Mouse (Mus musculus) forebrain, embryonic 12.5 days (tissue): ENCODE data around the gene Acot7. TPM values are rescaled to one million over a fixed set of nuclear protein-coding genes. Genes with fewer than 3 reads are reported as not detected.

ENCODE experiments used
- ATAC-seq: fragments of 200-750 bp; cut with Nextera tagmentation; 2 replicates; pipeline ENCODE4 v1.8.0; 2017; ENCODE audit warnings: moderate TSS enrichment; ENCODE audit not compliant: low FRiP score
- H3K27ac ChIP-seq: fragments of 300-500 bp; sonication (generic); 2 replicates; pipeline ENCODE4 v1.5.1; 2016; ENCODE audit warnings: mild to moderate bottlenecking
- H3K27me3 ChIP-seq: fragments of 300-500 bp; sonication (generic); 2 replicates; pipeline ENCODE4 v1.6.1; 2016; ENCODE audit warnings: mild to moderate bottlenecking
- H3K36me3 ChIP-seq: fragments of 300-500 bp; sonication (generic); replicated peaks from 2 replicates; pipeline ENCODE4 v1.6.1; 2016; ENCODE audit warnings: mild to moderate bottlenecking
- H3K4me1 ChIP-seq: fragments of 300-500 bp; sonication (generic); 2 replicates; pipeline ENCODE4 v1.6.1; 2016
- H3K4me2 ChIP-seq: fragments of 300-500 bp; sonication (generic); 2 replicates; pipeline ENCODE4 v1.6.1; 2016; ENCODE audit warnings: mild to moderate bottlenecking, moderate library complexity
- H3K4me3 ChIP-seq: fragments of 300-500 bp; sonication (generic); replicated peaks from 2 replicates; pipeline ENCODE4 v1.5.1; 2016; ENCODE audit warnings: mild to moderate bottlenecking
- H3K9ac ChIP-seq: fragments of 300-500 bp; sonication (generic); 2 replicates; pipeline ENCODE4 v1.6.1; 2016; ENCODE audit warnings: mild to moderate bottlenecking
- H3K9me3 ChIP-seq: fragments of 300-500 bp; sonication (generic); 2 replicates; pipeline ENCODE4 v1.6.1; 2016
- WGBS: fragments of 180-500 bp; shearing (Covaris S2); methylation state at CpG from one replicate; pipeline ENCODE4 v1.1.7; 2016; 5-methylcytosine and 5-hydroxymethylcytosine counted together
- polyA plus RNA-seq: library from polyadenylated mRNA; unstranded; fragments of >200 nt; fragmentation: Nextera tagmentation; extraction: Ambion mirVana; gene quantifications from 2 replicates; pipeline ENCODE4 v1.2.1, GENCODE M21; 2016

Gene Acot7
- polyA plus RNA-seq, 1 experiment from 2014 or later = 85.9 TPM

DNA sequence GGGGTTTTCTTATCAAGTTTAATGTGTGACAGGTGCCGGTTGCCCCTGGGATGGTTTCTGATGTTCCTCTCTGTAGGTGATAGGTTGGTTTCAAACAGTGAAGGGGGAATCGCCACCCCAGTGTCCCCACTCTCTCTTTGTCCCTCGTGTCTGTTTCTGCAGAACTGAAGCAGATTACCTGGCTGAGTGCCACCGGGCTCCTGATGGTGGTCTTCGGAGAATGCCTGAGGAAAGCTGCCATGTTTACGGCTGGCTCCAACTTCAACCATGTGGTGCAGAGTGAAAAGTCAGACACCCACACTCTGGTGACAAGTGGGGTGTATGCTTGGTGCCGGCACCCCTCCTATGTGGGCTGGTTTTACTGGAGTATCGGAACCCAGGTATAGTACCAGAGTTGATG is 122.4 kb downstream of the Acot7 start:
- H3K27me3 ChIP-seq = peaks cover 18% of the 10 kb centered on the region
- no peak for ATAC-seq
- no peaks in the 10 kb centered on the region for H3K9me3 ChIP-seq
- peaks cover 57% of the 10 kb centered on the region for H3K36me3 ChIP-seq
- H3K4me3 ChIP-seq = no peak overlapping the region
- 97% methylated on average over 8 of the region's 8 CpGs for WGBS
- no peak overlapping the region for H3K27ac ChIP-seq
- no peak overlapping the region for H3K9ac ChIP-seq
- no peak overlapping the region for H3K4me2 ChIP-seq
- H3K4me1 ChIP-seq = peaks cover 18% of the 10 kb centered on the region

DNA sequence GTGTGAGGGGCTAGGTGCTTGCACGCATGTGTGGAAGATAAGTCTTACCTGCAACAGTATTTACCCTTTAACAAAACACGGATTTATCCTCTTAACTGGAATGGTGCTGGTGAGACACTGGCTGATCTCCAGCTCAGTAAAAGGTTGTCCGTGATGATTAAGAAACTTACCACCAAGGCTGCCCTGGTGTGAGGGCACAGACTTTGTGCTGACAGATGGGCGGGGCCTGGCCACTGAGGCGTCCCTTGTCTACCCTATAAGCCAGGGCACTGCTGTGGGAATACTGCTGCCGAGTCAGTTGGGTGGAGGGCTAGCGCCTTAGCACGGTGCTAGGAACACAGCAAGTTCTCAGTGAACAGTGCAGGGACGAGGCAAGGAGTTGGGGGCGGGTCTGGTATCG is 124.1 kb downstream of the Acot7 start:
- ATAC-seq = no peak

DNA sequence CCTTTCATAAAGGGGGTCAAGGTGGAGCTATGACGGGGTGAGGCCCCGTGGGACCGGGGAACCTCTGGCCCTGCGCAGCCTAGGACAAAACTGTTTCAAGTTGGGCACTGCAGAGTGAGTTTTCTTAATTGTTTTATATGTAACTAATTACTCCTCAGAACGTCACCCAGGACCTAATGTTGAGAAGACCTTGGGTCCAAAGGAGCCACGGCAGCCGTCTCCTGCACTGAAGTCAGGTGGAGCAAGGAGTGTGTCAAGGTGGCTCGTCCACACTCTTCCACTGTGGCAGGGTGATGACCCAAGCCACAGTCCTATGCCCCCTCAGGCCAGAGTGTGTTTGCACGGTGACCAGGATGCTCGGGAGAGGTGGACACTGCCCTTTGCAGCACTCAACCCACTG is 125.2 kb downstream of the Acot7 start:
- 96% methylated on average over 10 of the region's 10 CpGs for WGBS
- Histone ChIP-seq H3K4me2 (no peak overlapping the region), H3K27ac (no peak overlapping the region), H3K27me3 (0 out of 2 replicates have a peak, but pooled peaks cover 6% of the 10 kb centered on the region), H3K4me1 (peaks cover 8% of the 10 kb centered on the region), H3K36me3 (peaks cover 57% of the 10 kb centered on the region), H3K4me3 (no peak overlapping the region), H3K9me3 (no peaks in the 10 kb centered on the region), H3K9ac (no peak overlapping the region)
- no peak for ATAC-seq

More for the DNA sequence above, 124.1 kb downstream of the Acot7 start:
- Histone ChIP-seq H3K4me2 (no peak overlapping the region), H3K27me3 (0 out of 2 replicates have a peak, but pooled peaks cover 6% of the 10 kb centered on the region), H3K36me3 (peaks cover 57% of the 10 kb centered on the region), H3K9me3 (no peaks in the 10 kb centered on the region), H3K4me3 (no peak overlapping the region), H3K4me1 (peaks cover 14% of the 10 kb centered on the region), H3K27ac (no peak overlapping the region), H3K9ac (no peak overlapping the region)
- WGBS = 71% methylated on average over 11 of the region's 11 CpGs

DNA sequence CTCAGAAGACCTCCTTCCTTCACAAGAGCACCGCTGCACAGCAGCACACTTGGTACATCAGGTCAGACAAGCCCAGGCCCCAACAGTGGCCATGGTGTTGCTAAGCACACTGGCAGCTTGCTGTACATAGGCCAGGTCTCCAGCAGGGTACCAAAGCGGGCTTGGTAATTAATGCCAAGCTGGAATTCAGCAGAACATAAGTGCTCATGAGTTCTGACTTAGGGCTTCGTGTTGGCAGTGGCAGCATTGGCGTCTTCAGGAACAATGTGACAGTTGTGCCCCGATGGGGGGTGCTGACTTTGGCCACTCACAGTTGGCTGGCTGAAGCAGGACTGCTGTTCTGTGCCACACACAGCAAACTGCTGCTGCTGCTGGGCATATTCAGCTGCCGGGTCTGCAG is 126.8 kb downstream of the Acot7 start:
- WGBS = 91% methylated on average over 6 of the region's 6 CpGs
- H3K27me3 ChIP-seq = peaks cover 8% of the 10 kb centered on the region
- H3K9me3 ChIP-seq = no peaks in the 10 kb centered on the region
- no peak overlapping the region for H3K4me3 ChIP-seq
- H3K4me1 ChIP-seq = no peaks in the 10 kb centered on the region
- H3K4me2 ChIP-seq = no peak overlapping the region
- H3K27ac ChIP-seq = no peak overlapping the region
- no peak overlapping the region for H3K9ac ChIP-seq
- H3K36me3 ChIP-seq = peaks cover 57% of the 10 kb centered on the region
- no peak for ATAC-seq

DNA sequence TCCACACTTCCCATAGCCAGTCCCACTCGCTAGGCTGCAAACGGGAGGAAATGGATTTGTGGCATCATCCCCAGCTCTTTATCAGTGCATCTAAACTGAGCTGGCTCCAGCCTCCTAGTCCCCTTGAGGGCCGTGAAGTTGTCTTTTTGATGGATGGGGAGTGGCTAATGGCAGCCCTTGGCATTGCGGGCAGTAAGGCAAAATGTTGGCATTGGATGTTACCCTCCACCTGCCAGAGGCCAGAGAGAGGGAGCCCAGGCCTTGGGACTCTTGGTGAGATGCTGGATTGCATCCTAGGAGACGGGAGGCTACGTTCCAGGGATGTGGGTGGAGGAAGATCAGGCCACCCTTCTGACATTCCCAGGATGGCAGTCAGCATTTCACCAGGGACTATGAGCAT is 128.1 kb downstream of the Acot7 start:
- Histone ChIP-seq H3K4me2 (no peak overlapping the region), H3K4me1 (no peaks in the 10 kb centered on the region), H3K9ac (no peak overlapping the region), H3K27me3 (peaks cover 22% of the 10 kb centered on the region), H3K36me3 (peaks cover 45% of the 10 kb centered on the region), H3K4me3 (no peak overlapping the region), H3K9me3 (no peaks in the 10 kb centered on the region), H3K27ac (no peak overlapping the region)
- WGBS = 90% methylated on average over 6 of the region's 6 CpGs
- ATAC-seq = no peak

DNA sequence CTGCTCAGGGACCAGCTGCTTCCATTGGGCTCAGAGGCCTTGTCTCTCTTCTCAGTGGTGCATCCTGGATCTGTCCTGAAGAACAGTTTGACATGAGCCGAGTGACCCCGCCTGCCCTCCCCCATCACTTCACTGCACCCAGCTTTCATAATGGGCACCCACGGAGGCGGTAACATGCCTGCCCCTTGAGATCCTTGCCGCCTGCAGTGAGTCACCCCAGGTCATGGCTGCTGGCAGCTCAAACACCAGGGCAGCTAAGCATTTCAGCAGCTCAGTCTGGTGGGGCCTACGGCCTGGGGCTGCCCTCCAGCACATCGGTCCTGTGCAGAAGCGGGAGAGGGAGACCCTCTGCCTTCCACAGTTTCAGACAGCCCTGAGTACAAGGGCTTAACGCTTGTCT is 129.6 kb downstream of the Acot7 start:
- Histone ChIP-seq H3K27ac (no peak overlapping the region), H3K36me3 (peaks cover 30% of the 10 kb centered on the region), H3K9ac (no peak overlapping the region), H3K4me2 (no peak overlapping the region), H3K4me3 (no peak overlapping the region), H3K4me1 (peaks cover 7% of the 10 kb centered on the region; the same call in 1 of the 2 replicates), H3K27me3 (peaks cover 37% of the 10 kb centered on the region), H3K9me3 (no peaks in the 10 kb centered on the region)
- WGBS = 76% methylated on average over 9 of the region's 9 CpGs
- no peak for ATAC-seq

DNA sequence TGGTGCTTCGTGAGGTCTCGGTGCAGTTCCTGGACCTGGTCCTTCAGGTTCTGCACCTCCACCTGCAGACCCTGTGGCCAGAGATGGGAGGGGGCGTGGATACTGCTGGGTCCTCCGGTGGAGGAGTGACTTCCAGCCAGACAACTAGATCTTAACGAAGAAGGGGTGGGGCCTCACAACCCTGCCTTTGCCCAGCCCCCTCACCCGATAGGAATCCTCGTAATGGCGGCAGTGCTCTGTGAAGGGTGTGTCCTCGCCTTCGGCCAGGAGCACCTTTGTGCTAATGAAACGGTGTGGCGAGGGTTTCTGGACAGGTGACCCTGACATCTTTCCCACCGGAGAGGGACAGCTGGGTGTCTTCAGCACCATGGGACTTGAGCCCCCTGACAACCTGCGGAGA is 134.3 kb downstream of the Acot7 start:
- WGBS = under 1% methylated on average over 14 of the region's 14 CpGs
- Histone ChIP-seq H3K9me3 (no peaks in the 10 kb centered on the region), H3K4me3 (no peak overlapping the region), H3K4me2 (peak overlapping the region; percentile 8; the same call in 1 of the 2 replicates), H3K4me1 (peaks cover 31% of the 10 kb centered on the region), H3K27ac (no peak overlapping the region), H3K36me3 (0 out of 2 replicates have a peak, but pooled peaks cover 5% of the 10 kb centered on the region), H3K27me3 (peaks cover 83% of the 10 kb centered on the region), H3K9ac (no peak overlapping the region)
- no peak for ATAC-seq

DNA sequence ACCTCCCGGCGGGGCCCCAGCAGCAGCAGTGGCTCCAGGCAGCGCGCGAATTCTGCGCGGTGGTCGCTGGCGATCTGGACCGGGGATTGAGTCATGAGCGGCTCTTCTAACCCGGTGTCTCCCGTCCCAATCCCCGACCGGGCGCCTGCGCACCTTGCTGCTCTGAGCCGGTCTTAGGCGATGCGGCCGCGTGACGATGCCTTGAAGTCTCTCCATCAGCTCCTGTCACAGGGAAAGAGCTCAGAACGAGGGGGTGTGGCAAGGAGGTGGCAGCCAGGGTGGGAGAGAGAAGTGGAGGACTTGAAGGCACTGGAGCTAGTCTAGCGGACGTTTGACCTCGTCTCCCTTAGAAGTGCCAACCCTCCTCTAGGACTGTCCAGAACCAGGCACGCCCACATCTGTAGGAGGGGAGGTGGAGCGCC is 135.3 kb downstream of the Acot7 start:
- no peaks in the 10 kb centered on the region for H3K9me3 ChIP-seq
- 0 out of 2 replicates have a peak, but pooled peaks cover 5% of the 10 kb centered on the region for H3K36me3 ChIP-seq
- H3K27ac ChIP-seq = no peak overlapping the region
- peaks cover 32% of the 10 kb centered on the region for H3K4me1 ChIP-seq
- peaks cover 94% of the 10 kb centered on the region for H3K27me3 ChIP-seq
- H3K9ac ChIP-seq = peak overlapping the region; percentile 45
- peak overlapping the region; percentile 54 for H3K4me2 ChIP-seq
- peak; percentile 49; the same call in 1 of the 2 replicates for ATAC-seq
- peak overlapping the region; percentile 32 for H3K4me3 ChIP-seq
- WGBS = under 1% methylated on average over 29 of the region's 29 CpGs

DNA sequence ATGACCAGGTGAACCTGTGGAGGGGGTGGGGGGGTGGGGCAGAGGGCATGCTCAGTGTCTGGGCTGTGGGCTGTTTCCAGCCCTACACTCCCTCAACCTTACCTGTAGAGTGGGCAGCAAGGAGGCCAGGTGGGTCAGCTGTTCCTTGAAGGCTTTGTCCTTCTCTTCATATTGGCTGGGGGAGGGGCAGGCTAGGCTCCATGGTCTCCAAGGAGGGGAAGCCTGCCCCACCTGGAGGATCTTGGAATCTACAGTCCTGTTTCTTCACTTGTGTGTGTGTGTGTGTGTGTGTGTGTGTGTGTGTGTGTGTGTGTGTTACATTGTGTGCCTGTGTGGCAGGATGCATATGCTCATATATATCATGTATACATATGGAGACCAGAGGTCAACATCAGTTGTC is 136.0 kb downstream of the Acot7 start:
- peaks cover 39% of the 10 kb centered on the region for H3K4me1 ChIP-seq
- H3K27me3 ChIP-seq = peaks cover 99% of the 10 kb centered on the region
- peak overlapping the region; percentile 54 for H3K4me2 ChIP-seq
- 0 out of 2 replicates have a peak overlapping the region, but pooled peaks have one; percentile 45 for H3K9ac ChIP-seq
- no peaks in the 10 kb centered on the region for H3K36me3 ChIP-seq
- H3K27ac ChIP-seq = no peak overlapping the region
- ATAC-seq = no peak
- H3K4me3 ChIP-seq = peak overlapping the region; percentile 32; the same call in 1 of the 2 replicates
- no peaks in the 10 kb centered on the region for H3K9me3 ChIP-seq

DNA sequence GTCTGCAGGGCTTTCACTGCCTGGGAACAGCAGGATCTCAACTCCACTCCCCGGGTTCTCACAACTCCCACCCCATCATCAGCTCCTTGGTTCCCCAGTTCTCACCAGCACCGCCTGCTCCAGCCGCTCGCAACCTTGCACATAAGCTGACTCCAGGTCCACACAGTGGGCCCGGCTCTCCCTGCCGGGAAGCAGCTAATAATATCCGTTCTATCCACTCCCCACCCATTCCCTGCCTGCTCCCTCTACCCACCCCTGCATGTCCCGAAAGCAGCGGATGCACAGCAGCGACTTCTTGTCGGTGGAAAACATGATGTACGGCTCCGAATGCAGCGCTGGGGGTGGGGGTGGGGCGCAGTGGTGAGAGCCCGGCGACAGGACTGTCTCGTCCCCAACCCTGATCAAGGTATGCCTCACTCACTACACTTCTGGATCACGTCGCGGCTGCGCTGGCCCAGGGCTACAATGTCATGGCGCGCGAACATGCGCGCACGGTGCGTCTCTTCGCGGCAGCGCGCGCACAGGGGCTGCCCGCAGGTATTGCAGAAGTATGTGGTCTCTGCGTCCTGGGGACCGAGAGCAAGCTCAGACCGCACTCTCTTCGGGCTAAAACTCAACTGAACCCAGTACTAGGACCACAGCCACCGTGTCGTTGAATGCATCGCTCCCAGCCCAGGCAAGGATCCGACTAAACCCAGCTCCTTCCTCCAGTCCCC is 137.7 kb downstream of the Acot7 start:
- Histone ChIP-seq H3K4me1 (peaks cover 39% of the 10 kb centered on the region), H3K36me3 (no peaks in the 10 kb centered on the region), H3K27ac (no peak overlapping the region), H3K9ac (no peak overlapping the region), H3K4me2 (peak overlapping the region; percentile 45), H3K9me3 (no peaks in the 10 kb centered on the region), H3K4me3 (peak overlapping the region; percentile 28), H3K27me3 (peaks cover 85% of the 10 kb centered on the region)
- 1% methylated on average over 43 of the region's 43 CpGs for WGBS
- no peak for ATAC-seq

DNA sequence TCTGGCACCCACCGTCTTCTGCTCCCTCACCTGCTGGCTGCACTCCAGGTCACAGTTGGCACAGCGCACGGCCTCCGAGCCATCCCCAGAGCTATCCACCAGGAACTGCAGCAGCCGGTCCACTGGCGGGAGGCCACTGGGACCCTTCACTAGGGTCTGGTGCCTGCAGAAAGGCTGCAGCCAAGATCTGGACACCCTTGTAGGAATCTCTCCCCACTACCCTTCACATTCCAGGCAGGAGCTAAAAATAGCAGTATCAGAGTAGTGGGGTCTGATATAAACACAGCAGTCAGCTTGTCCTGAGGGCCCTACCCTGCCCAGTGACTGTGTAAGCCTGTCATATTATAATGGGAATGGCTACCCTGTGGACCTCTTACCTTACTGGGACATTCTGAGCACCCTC is 139.7 kb downstream of the Acot7 start:
- Histone ChIP-seq H3K36me3 (no peaks in the 10 kb centered on the region), H3K9me3 (no peaks in the 10 kb centered on the region), H3K4me2 (no peak overlapping the region), H3K27ac (no peak overlapping the region), H3K9ac (no peak overlapping the region), H3K4me3 (no peak overlapping the region), H3K4me1 (peaks cover 31% of the 10 kb centered on the region), H3K27me3 (peaks cover 79% of the 10 kb centered on the region)
- ATAC-seq = no peak
- 90% methylated on average over 6 of the region's 6 CpGs for WGBS

DNA sequence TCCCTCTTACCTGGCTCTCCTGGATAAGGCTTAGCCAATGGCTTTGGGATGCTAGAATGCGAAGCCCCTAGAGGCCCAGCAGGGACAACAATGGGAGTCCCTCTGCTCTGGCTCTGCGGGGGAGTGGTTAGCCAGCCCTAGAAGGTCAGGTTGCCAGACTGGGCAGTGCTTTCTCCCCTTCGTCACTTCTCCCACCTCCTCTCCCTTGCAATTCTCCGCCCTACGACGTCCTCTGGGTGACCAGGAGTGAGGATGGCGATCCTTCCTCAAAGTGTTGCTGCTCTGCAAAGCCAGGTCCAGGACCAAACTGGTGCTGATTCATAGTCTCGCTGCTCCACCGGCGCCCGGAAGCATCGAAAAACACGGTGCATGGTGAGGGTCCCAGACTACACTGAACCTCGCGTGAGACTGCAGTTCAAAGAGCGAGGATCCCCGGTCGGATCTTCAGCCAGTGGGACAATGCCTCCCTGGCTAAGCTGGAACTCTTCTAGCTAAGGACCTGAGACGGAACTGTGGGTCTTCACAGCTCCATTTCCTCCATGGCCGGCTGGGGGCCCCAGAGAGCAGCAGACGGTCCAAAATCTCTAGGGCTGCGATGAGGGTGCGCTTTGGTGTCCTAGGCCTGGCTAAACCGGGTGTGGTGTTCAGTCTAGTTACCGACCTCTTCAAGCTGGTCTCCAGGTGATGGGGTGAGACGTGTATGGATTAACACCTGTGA is 140.7 kb downstream of the Acot7 start, which contains the start of gene Rnf207:
Rnf207 (minus strand) TSS at position 477 of the 718 bp plus-strand sequence.
- WGBS = 3% methylated on average over 26 of the region's 26 CpGs
- Histone ChIP-seq H3K4me3 (0 out of 2 replicates have a peak within 1 kb of the TSS, but pooled peaks have one; percentile 3), H3K4me2 (peak within 1 kb of the TSS; percentile 25), H3K27ac (no peak within 1 kb of the TSS), H3K4me1 (peaks cover 21% of the 10 kb centered on the region), H3K9me3 (no peaks in the 10 kb centered on the region), H3K36me3 (no peaks in the 10 kb centered on the region), H3K27me3 (peaks cover 69% of the 10 kb centered on the region), H3K9ac (0 out of 2 replicates have a peak within 1 kb of the TSS, but pooled peaks have one; percentile 8)
- no peak for ATAC-seq
